Mouse (Mus musculus) right cerebral cortex, postnatal 10 days (tissue): ENCODE data around the gene Med26.

ENCODE experiments used
- DNase-seq, 2 experiments: peaks; one replicate each; pipeline ENCODE4 v3.0.0; 2021; ENCODE audit warnings: low spot score in 2 of 2

Med26 gene

DNA sequence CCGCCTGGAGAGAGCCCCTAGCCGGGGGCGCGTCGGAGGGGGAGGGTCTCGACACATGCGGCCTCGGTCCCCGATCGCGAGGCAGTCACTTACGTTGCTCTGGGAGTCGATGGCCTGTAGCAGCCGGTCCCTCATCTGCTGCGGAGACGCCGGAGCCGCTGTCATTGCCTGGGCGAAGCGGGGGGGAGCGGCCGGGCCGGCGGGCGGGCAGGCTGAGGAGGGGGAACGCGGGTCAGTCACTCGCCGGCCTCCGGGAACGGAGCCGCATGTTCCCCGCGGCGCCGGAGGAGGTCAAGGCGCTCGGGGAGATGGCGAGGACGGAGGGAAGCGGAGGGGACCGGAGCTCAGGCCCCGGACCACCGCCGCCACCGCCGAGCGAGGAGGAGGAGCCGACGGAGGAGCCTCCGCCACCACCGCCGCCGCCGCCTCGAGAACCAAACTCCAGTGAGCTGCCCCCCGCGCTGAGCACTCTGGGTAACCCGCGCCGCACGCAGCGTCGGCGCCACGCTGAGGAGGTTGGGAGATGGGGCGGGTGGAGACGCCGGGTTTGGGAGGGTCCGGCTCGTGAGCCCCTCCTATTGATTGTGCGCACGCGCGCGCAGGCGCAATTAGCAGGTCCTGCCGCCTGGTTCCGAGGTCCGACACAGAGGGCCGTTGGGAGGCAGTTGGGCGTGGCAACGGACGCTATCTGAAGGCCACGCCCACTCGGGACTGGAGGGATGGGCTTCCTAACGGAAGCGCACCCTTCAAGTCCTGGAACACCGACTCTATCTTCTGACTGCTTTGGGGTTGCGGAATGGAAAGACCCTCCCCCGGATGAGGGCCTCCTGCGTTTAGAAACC, at the start of gene Med26:
Med26 (minus strand) TSS at position 469 of the 842 bp plus-strand sequence.
- peak; percentile 99 for DNase-seq

DNA sequence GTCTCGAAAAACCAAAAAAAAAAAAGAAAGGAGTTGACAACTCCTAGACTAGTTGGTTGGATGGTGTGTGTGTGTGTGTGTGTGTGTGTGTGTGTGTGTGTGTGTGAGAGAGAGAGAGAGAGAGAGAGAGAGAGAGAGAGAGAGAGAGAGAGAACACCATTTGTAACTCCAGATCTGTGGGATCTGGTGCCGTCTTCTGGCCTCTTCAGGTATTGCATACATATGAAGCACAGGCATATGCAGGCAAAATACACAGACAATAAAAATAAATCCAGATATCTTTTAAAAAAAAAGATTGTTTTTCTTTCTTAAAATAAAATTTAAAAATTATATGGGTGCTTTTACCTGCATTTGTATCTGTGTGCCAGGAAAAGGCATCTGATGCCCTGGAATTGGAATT, 42.1 kb upstream of the Med26 start:
- DNase-seq, result peak; percentile 59 to 60

DNA sequence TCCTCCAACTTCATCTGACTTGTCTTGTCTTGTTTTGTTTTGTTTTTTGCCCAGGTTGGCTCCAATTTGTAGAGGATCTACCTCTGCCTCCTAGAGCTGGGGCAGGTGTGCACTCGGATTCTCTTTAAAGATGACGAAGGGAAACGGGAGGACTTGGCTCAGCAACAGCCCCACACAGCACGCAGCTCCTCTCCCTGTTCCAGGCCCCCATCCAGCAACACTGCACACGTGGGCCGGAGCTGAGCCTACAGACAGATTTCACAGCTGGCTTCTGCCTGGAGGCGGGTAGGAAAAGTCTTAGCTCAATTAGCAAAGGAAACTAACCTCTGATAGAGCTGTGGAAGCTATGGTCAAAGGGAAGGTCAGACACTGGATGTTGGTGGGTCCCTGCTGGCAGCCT, 41.2 kb upstream of the Med26 start:
- peak; percentile 80 to 81 for DNase-seq

DNA sequence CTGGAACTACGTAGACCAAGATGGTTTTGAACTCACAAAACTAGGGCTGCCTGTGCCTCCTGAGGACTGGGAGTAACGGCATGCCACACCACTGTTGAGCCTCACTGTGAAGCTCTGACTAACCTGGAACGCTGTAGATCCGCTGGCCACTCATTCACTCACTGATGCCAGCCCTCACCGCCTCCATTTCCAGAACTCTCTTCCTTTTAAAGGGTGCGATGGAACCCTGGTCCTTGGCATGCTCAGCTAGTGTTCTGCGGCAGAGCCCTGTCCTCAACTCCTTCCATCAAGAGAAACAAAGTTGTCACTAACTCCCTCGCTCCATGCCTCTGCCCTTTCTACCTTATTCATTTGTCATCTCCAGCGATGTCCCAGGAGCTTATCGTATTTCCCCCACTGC, 40.8 kb upstream of the Med26 start:
- DNase-seq, result no peak

DNA sequence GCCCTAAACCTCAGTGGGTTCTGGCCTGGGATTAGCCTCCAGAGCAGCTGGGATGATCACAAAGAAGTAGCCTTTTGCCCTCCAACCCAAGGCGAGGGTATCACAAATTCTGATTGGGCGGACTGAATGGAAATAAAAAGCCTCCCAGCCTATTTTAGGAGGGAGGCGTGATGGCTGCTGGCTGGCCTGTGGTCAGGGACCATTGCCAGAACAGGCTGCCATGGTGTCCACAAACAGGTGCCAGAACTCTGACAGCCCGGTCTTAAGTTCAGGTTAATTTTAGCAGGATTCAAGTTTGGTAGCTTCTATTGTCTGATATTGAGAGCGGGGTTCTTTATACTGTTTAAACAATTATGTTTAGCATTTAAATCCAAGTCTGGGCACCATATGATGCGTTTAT, 39.7 kb upstream of the Med26 start:
- peak; percentile 48 to 58 for DNase-seq

DNA sequence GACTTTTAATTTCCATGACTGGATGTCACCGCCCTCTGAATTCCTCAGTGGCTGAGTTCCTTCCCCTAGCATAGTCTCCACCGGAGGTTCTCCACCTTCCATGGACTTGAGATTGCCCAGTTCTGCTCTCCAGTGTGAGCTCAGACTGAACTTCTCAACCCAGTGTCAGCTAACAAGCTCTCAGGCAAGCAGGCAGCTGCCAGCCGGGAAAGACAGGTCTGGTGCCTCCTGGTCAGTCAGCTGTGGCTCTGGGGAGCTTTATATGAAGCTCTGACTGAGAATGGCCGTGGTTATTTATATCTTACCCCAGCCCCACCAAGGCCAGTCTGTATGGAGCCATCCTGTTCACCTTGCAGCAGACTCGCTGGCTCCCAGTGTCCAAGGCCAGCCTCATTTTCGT, 36.3 kb upstream of the Med26 start:
- DNase-seq, result no peak

DNA sequence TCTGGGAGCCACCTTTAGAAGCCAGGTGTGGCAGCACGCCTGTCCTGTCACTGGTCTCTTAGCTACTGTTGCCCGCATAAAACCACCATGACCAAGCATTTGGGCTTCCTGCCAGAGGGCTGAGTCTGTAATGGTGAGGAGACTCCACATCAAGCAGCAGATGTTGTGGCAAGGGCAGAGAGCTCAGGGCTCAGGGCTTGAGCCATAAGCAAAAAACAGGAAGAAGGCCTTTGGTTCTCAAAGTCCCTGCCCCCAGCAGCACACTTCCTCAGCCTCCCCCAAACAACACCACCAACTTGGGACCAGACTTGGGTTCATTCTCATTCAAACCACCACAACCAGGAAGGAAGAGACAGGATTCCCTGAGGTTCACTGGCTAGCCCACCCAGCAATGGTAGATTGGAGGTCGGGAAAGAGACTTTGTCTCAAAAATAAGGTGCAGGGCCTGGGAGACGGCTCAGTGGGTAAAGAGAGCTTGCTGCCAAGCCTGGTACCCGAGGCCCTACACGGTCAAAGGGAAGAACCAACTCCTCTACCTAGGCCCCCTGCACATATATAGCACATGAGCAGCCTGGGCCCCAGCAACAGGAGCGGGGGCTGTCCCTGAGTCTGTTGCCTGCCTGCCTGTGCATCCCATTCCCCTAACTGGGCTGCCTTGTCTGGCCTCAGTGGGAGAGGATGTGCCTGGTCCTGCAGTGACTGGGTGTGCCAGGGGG, 35.1 kb upstream of the Med26 start:
- DNase-seq, result peak; percentile 64 to 71

DNA sequence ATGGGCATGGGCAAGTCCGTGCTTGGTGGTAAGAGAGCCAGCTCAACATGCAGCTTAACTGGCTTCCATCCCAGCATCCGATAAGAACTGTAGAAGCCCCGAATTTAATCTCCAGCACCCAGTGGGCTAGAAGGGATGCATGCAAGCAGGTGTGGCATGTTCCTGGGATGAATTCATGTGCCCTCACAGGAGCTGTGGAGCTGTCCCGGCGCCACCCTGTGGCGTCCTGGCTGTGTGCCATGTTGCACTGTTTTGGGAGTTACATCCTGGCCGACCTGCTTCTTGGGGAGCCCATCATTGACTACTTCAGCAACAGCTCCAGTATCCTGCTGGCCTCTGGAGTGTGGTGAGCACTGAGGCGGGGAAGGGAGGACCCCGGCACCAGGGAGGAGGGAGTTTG, 31.3 kb upstream of the Med26 start:
- no peak for DNase-seq

DNA sequence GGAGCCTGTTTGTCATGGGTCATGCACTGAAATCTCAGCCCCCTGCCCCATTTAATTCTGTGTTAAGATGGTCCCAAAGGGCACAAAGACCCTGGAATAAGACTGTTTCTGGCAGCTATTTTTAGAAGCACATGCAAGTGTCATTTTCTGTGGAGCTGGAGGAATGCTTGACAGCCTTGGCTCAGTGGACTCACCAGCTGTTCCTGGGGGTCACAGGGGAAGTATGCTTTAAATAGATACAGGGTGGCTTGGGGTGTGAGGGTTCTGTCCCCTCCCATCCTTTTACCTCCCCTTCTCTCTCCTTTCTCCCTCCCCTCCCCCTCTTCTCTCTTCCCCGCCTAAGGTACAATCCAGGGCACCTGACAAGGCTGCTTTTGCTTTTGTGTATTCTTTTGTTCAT, 29.9 kb upstream of the Med26 start:
- no peak for DNase-seq

DNA sequence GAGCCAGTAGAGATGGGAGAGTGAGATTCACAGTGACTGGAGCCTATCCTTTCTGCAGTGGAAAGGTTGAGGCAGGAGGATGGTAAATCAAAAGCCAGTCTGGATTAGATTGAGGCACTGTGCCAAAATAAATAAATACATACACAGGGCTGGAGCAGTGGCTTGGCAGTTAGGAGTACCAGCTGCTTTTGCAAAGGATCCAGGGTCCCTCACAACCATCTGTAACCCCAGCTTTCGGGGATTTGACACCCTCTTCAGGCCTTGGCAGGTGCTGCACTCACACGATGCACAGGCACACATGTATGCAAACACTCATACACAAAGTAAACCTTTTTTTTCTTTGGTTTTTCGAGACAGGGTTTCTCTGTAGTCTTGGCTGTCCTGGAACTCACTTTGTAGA, 29.2 kb upstream of the Med26 start:
- no peak for DNase-seq

DNA sequence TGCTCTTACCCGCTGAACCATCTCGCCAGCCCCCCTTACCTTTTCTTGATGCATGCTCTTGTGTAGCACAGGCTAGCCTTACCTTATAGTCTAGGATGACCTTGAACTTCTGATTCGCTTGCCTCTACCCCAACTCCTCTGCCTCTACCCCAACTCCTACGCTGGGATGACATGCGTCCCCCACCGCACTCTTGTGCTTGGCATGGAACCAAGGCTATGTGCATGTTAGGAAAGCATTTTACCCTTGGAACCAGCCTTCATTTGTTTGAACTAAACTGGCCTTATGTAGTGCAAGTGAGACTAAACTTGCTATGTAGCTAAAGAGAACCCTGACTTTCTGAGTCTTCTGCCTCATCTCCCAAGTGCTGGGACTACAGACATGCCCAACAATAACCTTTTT, 27.8 kb upstream of the Med26 start:
- DNase-seq, result no peak

DNA sequence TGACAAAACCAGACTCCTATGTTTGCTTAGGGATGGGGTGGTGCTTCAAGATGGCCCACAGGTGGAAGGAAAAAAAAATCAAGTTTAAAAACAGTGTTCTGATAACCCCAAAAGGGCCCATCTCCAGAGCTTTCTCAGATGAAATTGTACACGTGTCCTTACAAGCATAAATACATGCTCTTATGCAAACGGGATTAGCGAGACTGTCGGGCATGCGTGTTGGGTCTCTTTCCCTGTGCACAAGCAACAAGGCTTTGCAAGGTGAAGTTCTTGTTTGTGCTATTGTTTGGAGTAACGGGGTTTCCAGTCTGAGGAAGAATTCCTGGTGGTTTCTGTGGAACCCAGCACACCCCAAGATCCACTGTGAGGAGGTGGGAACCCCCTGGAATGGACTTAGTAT, 25.4 kb upstream of the Med26 start:
- no peak for DNase-seq

DNA sequence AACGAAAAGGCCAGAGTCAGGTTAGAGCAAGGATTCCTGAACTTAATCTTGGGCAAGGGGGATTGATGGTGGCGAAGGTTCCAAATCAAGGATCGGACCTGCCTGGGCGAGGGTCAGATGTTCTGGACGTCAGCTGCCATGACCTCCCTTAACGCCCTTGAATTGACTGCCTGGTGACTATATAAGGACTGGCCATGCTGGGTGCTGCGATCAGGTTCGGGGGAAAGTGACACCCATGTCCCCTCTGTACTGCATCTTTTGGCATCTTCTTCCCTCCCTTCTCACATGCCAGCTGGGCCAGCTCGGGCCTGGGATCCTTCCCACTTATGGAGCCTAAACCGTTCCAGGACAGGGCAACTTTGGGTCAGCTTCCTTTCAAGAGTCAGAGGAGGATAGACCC, 24.4 kb upstream of the Med26 start:
- DNase-seq, result peak in 1 of 2 experiments; percentile 53

DNA sequence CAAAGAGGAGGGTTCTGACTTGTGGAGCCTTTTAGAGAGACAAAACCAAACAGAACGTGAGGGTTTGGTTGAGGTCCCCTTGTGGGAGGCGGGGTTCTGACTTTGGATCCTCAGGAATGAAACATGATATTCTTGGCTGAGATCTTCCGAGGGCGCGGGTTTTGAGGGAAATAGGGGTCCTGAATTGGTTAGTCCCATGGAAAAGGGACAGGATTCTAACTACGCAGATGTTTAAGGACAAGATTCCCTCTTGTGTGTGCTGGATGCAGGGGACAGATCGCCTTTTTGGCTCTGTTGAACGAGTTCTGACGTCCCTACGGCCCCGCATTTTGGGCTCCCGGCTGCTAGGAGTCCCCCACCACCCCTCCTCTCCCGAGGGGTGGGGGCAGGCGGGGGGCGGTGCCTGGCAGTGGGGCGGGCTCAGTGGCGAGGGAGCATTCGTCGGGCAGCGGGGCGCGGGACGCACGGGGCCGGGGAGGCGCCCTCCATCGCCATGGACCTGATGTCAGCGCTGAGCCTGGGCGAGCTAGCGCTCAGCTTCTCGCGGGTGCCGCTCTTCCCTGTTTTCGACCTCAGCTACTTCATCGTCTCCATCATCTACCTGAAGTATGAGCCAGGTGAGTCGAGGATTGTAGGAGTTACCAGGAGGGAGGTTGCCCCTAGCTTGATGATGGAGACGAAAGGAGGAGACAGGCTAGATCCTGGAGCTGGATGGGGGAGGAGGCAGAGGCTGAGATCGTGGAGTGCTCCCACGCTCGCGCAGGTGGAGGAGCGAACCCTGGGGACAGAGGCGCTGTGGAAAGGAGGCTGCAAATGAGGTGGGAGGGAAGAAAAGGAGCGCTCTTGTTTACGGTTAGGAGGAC, 23.8 kb upstream of the Med26 start, which contains the start of gene Tmem38a:
Tmem38a (plus strand) TSS at position 445 of the 863 bp plus-strand sequence.
- DNase-seq, result peak; percentile 85 to 87

DNA sequence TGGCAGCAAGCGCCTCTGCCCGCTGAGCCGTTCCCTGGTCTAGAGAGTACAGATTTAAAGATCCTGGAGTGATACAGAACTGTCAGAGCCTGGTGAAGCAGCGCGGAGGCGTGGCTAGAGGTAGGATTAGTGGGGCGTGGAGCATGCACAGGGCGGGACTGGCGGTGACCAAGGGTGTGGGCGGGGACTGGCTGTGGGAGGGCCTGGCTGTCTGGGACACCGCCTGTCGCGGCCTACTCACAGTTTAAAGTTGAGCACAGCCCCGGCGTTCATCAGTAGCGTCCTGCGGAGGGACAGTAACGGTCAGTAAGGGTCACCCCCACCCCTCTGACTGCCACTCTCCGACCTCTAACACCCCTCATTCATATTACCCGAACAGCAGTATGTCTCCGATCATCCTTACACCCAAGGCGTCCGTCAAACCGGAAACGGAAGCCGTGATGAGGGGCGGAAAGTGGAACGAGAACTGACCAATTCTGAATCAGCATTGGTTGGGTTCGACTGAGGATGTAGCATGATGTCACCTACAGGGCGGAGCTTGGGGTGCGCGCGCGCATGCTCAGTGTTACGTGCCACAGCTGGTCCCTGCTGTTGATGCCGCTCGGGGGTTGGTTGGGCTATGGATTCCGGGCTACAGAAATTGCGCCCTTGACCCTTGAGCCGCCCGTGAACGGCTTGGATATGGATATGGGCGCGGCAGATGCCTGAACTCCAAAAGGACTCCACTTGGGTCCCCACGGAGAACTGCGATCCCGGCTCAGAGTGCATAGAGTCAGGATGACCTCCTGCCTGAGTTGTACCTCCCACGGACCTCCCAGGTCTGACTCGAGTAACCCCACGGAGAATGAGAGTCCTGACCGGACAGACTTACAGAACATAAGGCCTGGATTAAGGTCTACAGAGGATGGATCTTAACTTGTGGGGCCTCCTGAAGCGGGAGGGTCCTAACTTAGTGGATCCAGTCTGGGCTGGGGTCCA, 22.9 kb upstream of the Med26 start, which contains the start of gene Smim7:
Smim7 (minus strand) TSS at position 456 of the 978 bp plus-strand sequence.
- DNase-seq, result peak; percentile 98 to 99

DNA sequence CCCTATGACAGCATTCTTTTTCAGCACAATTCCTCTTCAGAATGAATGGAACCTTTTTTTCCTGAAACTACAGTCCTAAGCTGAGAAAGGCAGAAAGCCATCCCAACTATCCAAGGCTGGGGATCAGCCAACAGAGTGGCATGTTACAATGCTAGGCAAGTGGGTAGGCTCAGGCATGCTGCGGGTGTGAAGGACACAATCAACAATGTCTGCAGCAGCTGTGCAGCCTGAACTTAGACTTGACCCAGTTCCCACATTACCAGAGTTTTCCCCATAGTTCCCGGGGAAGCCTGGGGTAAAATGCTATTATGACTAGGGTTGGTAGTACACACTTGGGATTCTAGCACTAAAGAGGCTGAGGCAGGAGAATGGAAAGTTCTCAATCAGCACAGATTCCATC, 17.9 kb upstream of the Med26 start:
- DNase-seq, result no peak

DNA sequence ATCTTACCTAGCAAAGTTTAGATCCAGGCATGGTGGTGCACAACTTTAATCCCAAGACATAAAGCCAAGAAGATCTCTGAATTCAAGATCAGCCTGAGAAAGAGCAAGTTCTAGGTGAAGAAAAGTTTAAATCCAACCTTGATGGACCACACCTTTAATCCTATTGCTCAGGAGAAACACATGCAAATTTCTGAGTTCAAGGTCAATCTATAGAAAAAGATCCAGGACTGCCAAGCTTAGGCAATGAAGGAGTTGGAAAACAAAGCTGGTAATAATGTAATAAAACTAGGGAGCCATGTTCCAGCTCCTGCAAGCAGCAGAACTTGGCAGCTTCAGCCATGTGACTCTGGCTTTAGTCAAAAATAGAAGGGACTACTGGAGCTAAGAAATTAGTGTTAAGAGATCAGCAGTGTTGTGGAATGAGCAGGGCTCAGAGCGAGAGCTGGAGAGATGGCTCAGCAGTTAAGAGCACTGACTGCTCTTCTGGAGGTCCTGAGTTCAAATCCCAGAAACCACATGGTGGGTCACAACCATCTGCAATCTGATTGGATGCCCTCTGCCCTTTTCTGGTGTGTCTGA, 13.1 kb upstream of the Med26 start:
- no peak for DNase-seq

DNA sequence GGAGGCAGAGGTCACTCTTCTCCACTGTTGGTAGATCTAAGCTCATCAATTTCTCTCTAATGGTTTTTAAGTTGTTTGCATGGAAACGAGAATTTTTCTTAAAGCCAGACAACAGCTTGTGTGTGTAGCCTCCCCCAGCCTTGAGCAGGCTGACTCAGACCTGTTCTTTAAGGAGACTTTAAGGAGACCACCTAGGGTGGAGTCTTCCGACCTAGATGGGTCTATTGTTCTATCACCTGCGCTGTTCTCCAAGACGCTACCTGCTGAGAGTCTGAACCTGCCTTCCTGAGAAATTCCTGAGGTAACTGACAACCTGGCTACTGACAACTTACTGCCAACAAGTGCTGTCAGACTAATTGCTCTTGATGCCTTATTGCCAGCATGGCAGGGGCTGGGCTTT, 7.7 kb upstream of the Med26 start:
- no peak for DNase-seq

DNA sequence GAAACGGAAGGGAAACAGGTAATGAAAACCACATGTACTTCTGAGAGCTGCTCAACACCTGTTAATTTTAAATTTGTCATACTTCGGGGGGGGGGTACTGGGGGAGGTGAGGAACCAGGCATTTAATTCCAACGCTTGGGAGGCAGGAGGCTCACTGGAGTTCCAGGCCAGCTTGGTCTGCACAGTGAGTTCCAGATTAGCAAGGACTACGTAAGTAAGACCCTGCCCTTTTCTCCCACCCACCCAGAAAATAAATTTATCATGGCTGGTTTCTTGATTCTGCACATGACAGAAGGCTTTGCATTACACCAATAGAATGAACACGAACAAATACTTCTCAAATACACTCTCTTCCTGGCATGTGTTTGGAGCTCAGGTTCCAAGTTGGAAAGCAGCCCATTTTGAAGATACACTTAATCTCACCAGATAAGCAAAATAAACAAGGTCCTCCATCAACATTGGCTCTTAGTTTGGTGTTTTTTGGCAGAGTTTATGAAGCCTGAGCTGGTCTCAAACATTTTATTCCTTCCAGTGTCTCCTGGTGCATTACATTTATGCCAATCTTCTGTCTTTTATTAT, 1.3 kb upstream of the Med26 start:
- DNase-seq, result no peak

DNA sequence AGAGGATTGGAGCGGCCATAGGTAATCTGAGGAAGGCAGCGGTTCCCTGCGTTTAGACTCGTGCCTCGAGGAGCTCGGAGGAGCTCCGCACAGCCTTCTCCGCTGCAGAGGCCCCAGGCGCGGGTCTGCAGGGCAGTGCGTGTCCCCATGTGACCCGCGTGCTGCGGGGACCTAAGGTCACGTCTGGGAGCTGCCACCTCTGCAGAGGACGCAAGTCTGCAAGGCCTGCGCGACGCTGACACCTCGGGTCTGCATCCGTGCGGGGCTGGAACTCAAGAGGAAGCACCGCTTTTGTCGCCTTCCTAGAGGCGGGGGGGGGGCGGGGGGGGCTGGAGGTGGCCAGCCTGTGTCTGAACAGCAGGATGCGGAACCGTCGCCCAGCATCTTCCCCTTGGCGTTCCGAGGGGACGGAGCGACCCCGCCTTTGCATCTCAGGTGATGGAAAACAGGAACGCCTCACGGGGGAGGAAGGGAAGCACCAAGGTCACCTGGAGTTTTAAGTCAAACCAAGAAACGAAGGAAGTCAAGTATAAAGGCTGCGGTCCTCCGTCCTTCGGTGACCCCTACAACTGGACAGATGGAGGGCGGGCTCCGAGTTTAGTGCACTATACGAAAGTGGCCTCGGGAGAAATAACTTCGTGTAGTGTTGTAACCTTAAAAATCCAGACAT, 709 bp upstream of the Med26 start:
- DNase-seq, result no peak
